Mouse (Mus musculus): ENCODE data around the gene Mettl8. TPM values are rescaled to one million over a fixed set of nuclear protein-coding genes. Genes with fewer than 3 reads are reported as not detected.

The Mettl8 gene
- polyA plus RNA-seq, 1 experiment from 2014 or later = 15.7 TPM

DNA sequence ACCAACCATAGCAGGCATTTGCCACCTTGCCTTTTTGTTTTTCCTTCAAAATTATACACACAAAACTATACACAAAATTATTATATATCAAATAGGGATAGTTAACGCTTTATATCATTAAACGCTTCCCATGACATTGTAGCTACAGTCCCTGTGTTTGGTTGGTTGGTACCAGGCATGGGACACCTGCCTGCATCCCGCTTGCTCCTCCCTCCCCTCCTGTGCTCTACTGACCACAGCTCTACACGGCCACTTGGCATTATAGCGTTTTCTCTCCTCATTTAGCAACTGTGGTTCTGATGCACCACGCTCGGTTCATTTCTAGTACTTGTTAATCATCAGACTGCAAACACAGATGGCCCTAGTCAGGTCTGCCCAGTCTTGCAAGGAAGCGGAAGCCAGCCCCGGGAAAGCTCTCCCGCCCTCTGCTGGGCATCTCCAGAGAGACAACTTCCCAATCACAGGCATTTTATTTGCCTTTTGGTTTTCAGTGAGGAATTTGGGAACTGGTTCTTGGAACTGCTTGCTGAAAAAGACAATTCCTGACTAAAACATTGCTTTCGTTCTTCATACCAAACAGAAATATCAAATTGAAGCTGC lies 15.8 kb downstream of the Mettl8 start:
- TF ChIP-seq CTCF (IDR thresholded peaks at IDR 0.05; ENCODE audit: low read depth) = peak; percentile 92
- ATAC-seq (replicated peaks; ENCODE audit: low FRiP score, low read depth) (peak; percentile 78; the same call in 1 of the 2 replicates), DNase-seq (ENCODE audit: low spot score) (peak; percentile 91)
- Histone ChIP-seq H3K9me3 (replicated peaks; ENCODE audit: low read length) (no peaks in the 10 kb centered on the region), H3K27ac (no peak overlapping the region), H3K4me1 (replicated peaks; ENCODE audit: insufficient read depth, low read length) (no peaks in the 10 kb centered on the region), H3K27me3 (ENCODE audit: insufficient read depth, low read length) (no peaks in the 10 kb centered on the region), H3K4me2 (ENCODE audit: low read length) (peak overlapping the region; percentile 28), H3K36me3 (ENCODE audit: insufficient read depth, low read length) (no peaks in the 10 kb centered on the region), H3K4me3 (replicated peaks; ENCODE audit: low read depth, low read length) (no peak overlapping the region), H3K9ac (ENCODE audit: low read depth, low read length) (no peak overlapping the region)
- 39% methylated on average over 11 of the region's 11 CpGs for WGBS

DNA sequence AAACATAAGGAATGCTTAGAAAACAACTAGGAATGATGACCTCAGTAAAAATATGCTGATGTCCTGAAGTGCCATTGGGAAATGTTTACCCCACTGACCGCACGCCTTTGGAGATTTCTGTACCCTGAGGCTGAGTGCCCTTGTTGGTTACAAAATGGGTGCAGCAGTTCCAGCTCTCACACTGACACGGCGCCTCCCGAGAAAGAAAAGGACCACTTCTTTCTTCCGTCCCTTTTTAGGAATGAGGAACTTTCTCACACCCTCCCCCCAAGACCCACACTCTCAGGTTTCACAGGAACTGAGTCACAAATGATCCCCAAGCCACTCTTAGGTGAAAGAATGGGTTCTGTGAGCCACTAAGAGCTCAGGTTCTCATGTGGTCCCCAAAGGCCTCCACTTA lies 17.9 kb downstream of the Mettl8 start:
- Histone ChIP-seq H3K4me2 (ENCODE audit: low read length) (no peak overlapping the region), H3K27ac (no peak overlapping the region), H3K9me3 (replicated peaks; ENCODE audit: low read length) (no peaks in the 10 kb centered on the region), H3K27me3 (ENCODE audit: insufficient read depth, low read length) (no peaks in the 10 kb centered on the region), H3K4me1 (replicated peaks; ENCODE audit: insufficient read depth, low read length) (no peaks in the 10 kb centered on the region), H3K4me3 (replicated peaks; ENCODE audit: low read depth, low read length) (no peak overlapping the region), H3K36me3 (ENCODE audit: insufficient read depth, low read length) (no peaks in the 10 kb centered on the region), H3K9ac (ENCODE audit: low read depth, low read length) (no peak overlapping the region)
- no peak for ATAC-seq (replicated peaks; ENCODE audit: low FRiP score, low read depth)
- no peak for DNase-seq (ENCODE audit: low spot score)
- no peak for TF ChIP-seq CTCF (IDR thresholded peaks at IDR 0.05; ENCODE audit: low read depth)
- 84% methylated on average over 6 of the region's 6 CpGs for WGBS

DNA sequence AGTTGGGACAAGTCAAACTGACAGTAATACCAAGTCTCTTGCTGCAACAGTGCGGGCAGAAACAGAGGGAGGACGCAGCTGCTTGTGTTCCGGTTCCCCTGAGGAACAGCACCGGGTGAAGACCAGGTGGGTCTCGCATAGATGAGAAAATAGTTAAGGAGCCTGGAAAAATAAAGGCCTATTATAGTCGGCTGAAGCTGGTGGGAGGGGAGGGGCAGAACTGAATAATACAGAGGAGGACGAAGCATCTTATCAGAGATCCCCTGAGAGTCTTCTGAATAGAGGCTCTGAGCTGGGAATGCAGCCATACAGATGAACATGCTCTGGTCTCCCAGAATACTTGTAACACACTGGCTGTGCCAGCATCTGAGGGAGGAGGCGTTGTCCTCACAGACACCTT lies 21.4 kb downstream of the Mettl8 start:
- Histone ChIP-seq H3K4me3 (replicated peaks; ENCODE audit: low read depth, low read length) (no peak overlapping the region), H3K9me3 (replicated peaks; ENCODE audit: low read length) (no peaks in the 10 kb centered on the region), H3K9ac (ENCODE audit: low read depth, low read length) (no peak overlapping the region), H3K27me3 (ENCODE audit: insufficient read depth, low read length) (no peaks in the 10 kb centered on the region), H3K36me3 (ENCODE audit: insufficient read depth, low read length) (no peaks in the 10 kb centered on the region), H3K4me2 (ENCODE audit: low read length) (no peak overlapping the region), H3K27ac (no peak overlapping the region), H3K4me1 (replicated peaks; ENCODE audit: insufficient read depth, low read length) (no peaks in the 10 kb centered on the region)
- 73% methylated on average over 8 of the region's 8 CpGs for WGBS
- TF ChIP-seq CTCF (IDR thresholded peaks at IDR 0.05; ENCODE audit: low read depth) = no peak
- DNase-seq (ENCODE audit: low spot score) = no peak
- ATAC-seq (replicated peaks; ENCODE audit: low FRiP score, low read depth) = no peak

DNA sequence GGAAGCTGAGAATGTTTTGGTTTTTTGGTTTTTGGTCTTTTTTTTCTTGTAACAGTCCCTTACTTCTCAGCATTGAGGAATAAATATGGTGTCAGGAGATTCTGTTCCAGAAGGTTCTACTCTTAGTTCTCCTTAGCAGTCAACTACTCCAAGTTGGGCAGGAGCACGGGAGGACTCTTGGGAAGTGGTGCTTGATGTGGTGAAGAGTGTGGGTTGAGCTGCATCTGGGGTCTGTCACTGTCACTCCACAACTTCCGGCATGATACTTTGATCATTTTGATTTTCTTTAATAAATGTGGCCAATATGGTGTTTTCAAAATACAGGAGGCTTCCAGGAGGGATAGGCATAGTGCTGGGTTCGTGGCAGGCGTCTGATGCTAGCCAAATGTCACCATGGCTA lies 22.4 kb downstream of the Mettl8 start:
- H3K27me3 ChIP-seq (ENCODE audit: insufficient read depth, low read length) = no peaks in the 10 kb centered on the region
- ATAC-seq (replicated peaks; ENCODE audit: low FRiP score, low read depth) (no peak), DNase-seq (ENCODE audit: low spot score) (no peak)
- no peak for TF ChIP-seq CTCF (IDR thresholded peaks at IDR 0.05; ENCODE audit: low read depth)
- H3K27ac ChIP-seq = no peak overlapping the region
- no peaks in the 10 kb centered on the region for H3K36me3 ChIP-seq (ENCODE audit: insufficient read depth, low read length)
- no peak overlapping the region for H3K9ac ChIP-seq (ENCODE audit: low read depth, low read length)
- 84% methylated on average over 4 of the region's 4 CpGs for WGBS
- no peaks in the 10 kb centered on the region for H3K4me1 ChIP-seq (replicated peaks; ENCODE audit: insufficient read depth, low read length)
- H3K4me3 ChIP-seq (replicated peaks; ENCODE audit: low read depth, low read length) = no peak overlapping the region
- H3K9me3 ChIP-seq (replicated peaks; ENCODE audit: low read length) = no peaks in the 10 kb centered on the region
- no peak overlapping the region for H3K4me2 ChIP-seq (ENCODE audit: low read length)

DNA sequence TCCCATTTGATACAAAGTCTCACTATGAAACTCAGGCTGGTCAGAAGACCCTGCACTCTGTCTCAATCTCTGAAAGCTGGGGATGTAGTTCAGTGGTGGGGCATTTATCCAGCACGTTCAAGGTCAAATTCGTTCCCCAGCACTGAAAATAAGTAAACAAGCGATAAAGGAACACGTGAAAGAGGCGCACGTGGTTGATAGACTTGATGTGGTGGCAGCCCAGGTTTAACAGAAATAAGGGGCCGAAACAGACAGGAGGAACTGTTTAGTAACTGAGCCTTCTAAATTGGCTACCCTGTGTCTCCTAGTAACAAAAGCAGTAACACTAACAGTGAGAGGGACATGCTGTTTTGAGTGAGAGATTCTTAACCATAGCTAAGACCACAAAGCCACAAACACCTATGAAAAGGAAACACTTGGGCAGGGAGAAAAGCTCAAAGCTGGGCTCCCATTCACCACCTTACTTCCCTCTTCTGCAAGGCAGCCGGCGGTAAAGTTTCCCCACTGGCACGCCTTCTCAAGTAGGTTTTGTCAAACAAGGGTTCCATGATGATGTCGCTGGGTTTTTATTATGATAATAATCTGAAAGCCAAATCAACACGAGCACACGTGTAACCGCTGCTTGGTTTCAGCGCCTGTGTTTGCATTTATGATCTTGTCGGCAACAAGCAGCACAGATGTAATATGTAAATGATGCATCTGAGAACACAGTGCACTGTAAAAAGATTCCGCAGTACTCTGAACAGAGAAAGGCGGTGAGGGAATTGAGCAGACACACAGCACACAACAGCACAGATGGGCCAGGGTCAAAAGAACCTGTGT lies 23.2 kb downstream of the Mettl8 start:
- H3K27ac ChIP-seq = no peak overlapping the region
- 79% methylated on average over 18 of the region's 18 CpGs for WGBS

DNA sequence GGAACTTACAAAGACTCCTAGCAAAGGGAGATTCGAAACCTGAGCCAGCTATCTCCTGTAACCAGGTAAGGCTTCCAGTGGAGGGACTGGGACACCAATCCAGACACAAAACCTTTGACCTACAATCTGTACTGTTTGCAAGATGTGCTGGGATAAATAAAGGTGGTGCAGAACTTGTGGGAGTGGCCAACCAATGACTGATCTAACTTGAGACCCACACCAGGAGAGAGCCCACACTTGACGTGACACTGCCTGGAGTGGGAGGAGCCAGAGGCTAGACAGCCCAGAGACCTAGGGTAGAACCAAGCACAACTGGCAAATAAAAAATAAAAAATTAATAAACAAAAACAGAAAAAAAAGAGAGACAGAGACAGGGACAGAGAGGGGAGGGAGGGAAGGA lies 24.7 kb downstream of the Mettl8 start:
- no peak for ATAC-seq (replicated peaks; ENCODE audit: low FRiP score, low read depth)
- H3K27ac ChIP-seq = no peak overlapping the region
- no peaks in the 10 kb centered on the region for H3K36me3 ChIP-seq (ENCODE audit: insufficient read depth, low read length)
- H3K9ac ChIP-seq (ENCODE audit: low read depth, low read length) = no peak overlapping the region
- no peak overlapping the region for H3K4me2 ChIP-seq (ENCODE audit: low read length)
- H3K9me3 ChIP-seq (replicated peaks; ENCODE audit: low read length) = no peaks in the 10 kb centered on the region
- 75% methylated on average over 2 of the region's 2 CpGs for WGBS
- H3K4me1 ChIP-seq (replicated peaks; ENCODE audit: insufficient read depth, low read length) = no peaks in the 10 kb centered on the region
- H3K27me3 ChIP-seq (ENCODE audit: insufficient read depth, low read length) = no peaks in the 10 kb centered on the region
- no peak for TF ChIP-seq CTCF (IDR thresholded peaks at IDR 0.05; ENCODE audit: low read depth)
- no peak overlapping the region for H3K4me3 ChIP-seq (replicated peaks; ENCODE audit: low read depth, low read length)
- no peak for DNase-seq (ENCODE audit: low spot score)

More for the DNA sequence above, 23.2 kb downstream of the Mettl8 start:
- Histone ChIP-seq H3K4me2 (ENCODE audit: low read length) (no peak overlapping the region), H3K36me3 (ENCODE audit: insufficient read depth, low read length) (no peaks in the 10 kb centered on the region), H3K27me3 (ENCODE audit: insufficient read depth, low read length) (no peaks in the 10 kb centered on the region), H3K9me3 (replicated peaks; ENCODE audit: low read length) (no peaks in the 10 kb centered on the region), H3K4me1 (replicated peaks; ENCODE audit: insufficient read depth, low read length) (no peaks in the 10 kb centered on the region), H3K9ac (ENCODE audit: low read depth, low read length) (no peak overlapping the region), H3K4me3 (replicated peaks; ENCODE audit: low read depth, low read length) (no peak overlapping the region)
- TF ChIP-seq CTCF (IDR thresholded peaks at IDR 0.05; ENCODE audit: low read depth) = no peak
- DNase-seq (ENCODE audit: low spot score) = no peak
- ATAC-seq (replicated peaks; ENCODE audit: low FRiP score, low read depth) = no peak

Measured in kidney, postnatal 0 days (tissue).